Comparison of ENCODE assay signal across 10 mouse cellular contexts in the genomic region with DNA sequence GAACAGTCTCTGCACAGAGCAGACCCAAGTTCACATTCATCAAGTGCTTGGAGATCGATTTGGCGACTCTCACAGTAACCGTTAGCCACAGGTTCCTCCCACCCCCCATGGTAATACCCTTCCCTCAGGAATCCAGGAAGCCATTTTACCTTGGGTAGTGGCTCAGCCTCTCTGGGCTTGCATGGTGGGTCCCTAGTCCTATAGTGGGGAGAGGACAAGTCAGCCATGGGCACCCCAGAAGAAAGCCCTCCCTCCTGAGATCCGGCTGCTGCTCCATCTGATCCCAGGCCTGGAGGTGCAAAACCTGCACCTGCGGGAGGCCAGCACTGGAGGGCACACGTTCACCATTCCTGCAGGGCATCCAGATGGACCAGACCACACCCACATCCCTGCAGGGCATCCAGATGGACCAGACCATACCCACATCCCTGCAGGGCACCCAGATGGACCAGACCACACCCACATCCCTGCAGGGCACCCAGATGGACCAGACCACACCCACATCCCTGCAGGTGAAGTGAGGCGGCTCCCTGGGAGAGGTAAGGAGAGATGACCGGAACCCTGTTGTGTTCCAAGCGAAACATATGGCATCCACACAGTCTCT. TPM values are rescaled to one million over a fixed set of nuclear protein-coding genes. Genes with fewer than 3 reads are reported as not detected.
A peak's percentile ranks its signal among the peaks of the same experiment; 100 is the strongest.
DNase-seq lines count a peak whose midpoint lies in the region; TF ChIP-seq lines count a peak whose summit lies in the region.
"Had no signal": no experiment of that assay in that cellular context is flagged by ENCODE, and none has a peak within 500 bp of the region (broad histone marks: within the 10 kb centered on the region; RNA-seq: fewer than 3 reads in every experiment).

No protein-coding gene starts in this region.

- H3K4me3 ChIP-seq in layer of hippocampus, adult 2 months, result no peak overlapping the region
- H3K4me3 ChIP-seq: limb, embryonic 13.5 days had no signal

- TF ChIP-seq CTCF in layer of hippocampus, adult 2 months (conservative IDR thresholded peaks at IDR 0.05), result peak; percentile 26; the same call in 1 of the 2 replicates

- peak; percentile 47 to 57 for DNase-seq in cerebellum, postnatal 25 days
- no peak for DNase-seq in cerebellum, adult 11 months
- no peak for DNase-seq in layer of hippocampus, adult 2 months (ENCODE audit: low spot score in 2 of 2)
- DNase-seq in layer of hippocampus, postnatal 10 days (ENCODE audit: low spot score in 2 of 2), result no peak
- DNase-seq in NIH3T3 (ENCODE audit: low read depth), result peak; percentile 24
- peak; percentile 7 to 37 for DNase-seq in kidney, postnatal 25 days
- DNase-seq in thymus, postnatal 25 days, result no peak
- DNase-seq in thymus, postnatal 4 days, result no peak
- DNase-seq: gastrocnemius, postnatal 25 days had no signal

- H3K27ac ChIP-seq in layer of hippocampus, adult 2 months, result no peak overlapping the region
- H3K27ac ChIP-seq: limb, embryonic 13.5 days had no signal

RNA-seq across cellular contexts. Expression of a gene that starts 31.6 kb away (rescaled TPM):
- 100 to 1,000 TPM; 186 to 198 TPM for total RNA-seq in layer of hippocampus, adult 2 months (2021)
- total RNA-seq in layer of hippocampus, postnatal 10 days (2021), result 100 to 1,000 TPM; 250 to 255 TPM

RNA-seq across cellular contexts. Expression of a gene that starts 38.9 kb away (rescaled TPM):
- not detected for total RNA-seq in layer of hippocampus, adult 2 months (2021)
- not detected for total RNA-seq in layer of hippocampus, postnatal 10 days (2021)
- total RNA-seq: gastrocnemius, postnatal 25 days had no signal

Comparison
In these comparisons a context has a peak if more than half of its experiments do, and no peak if none do; other contexts are left out.
1. DNase-seq: peak in cerebellum, postnatal 25 days (2 of 2), NIH3T3 (single experiment) and kidney, postnatal 25 days (2 of 2); none in cerebellum, adult 11 months (single experiment), layer of hippocampus, adult 2 months (0 of 2), layer of hippocampus, postnatal 10 days (0 of 2), thymus, postnatal 25 days (single experiment) and thymus, postnatal 4 days (single experiment).